Mouse (Mus musculus) cerebral cortex, adult 2 months (tissue): ENCODE measurements around the gene Wasf3.

Source experiments
- WGBS: fragments of 180-500 bp; shearing (Covaris S2); methylation state at CpG from one replicate; pipeline ENCODE4 v1.1.7; 2018; 5-methylcytosine and 5-hydroxymethylcytosine counted together

Gene Wasf3

DNA sequence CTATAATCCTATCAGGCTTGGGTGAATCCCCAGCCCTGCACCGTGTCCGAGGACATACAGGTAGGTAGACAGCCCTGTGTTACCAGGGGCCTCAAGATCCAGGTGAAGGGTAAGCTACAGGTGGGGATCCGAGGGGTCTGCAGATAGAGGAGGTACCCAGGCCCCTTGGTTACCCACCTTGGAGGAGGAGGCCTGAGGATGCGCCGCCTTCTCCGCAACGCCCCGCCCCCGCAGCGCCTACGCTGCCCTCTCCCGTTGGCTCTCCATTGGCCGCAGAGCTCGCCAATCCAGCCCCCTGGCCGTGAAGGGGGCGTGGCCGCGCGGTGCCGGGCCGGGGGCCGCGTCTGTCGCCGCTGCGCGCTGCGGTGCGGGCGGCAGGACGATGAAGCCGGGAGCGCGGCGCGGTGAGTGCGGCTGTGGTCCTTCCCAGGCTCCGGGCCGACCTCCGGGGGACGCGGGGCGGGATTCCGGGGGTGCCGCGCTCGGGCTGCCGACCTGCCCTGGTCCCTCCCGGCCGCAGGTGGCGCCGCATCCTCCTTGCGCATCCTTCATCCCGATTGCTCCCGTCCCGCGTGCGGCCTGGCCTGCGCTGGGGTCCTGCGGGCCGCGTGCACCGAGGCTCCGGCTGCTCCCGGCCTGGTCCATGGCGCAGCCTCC, at the start of gene Wasf3:
TSS of gene Wasf3 (plus strand) at position 51 of the 657 bp plus-strand sequence.
- WGBS: under 1% methylated on average over 65 of the region's 66 CpGs

DNA sequence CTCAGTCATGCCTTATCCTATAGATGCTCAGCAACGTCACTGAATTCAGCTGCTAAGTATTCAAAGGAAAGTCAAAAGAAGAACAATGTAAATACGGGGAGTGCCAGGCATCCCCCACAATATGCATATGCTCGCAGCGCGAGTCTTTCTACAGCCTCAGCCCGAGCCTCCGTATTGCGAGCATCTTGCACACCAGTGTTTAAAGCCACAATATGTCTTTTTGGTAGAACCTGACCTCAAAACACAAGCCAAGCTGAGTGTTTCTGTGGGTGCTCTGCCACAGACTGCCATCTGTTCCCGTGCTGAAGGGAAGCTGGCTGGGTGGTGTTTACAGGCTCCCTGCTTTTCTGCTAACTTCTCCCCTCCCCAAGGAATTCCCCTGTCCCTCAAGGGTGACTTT, 46.7 kb upstream of the Wasf3 start:
- 49% methylated on average over 9 of the region's 9 CpGs for WGBS

DNA sequence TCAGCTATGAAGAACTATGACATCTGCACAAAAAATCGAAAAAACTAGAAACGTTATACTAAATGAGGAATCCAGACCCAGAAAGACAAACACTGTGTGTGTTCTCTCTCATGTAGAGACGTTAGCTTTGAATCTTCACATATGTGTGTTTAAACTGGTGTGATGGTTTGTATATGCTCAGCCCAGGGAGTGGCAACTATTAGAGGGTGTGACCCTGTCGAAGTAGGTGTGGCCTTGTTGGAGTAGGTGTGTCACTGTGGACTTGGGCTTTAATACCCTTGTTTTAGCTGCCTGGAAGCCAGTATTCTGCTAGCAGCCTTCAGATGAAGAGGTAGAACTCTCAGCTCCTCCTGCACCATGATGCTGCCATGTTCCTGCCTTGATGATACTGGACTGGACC, 44.7 kb upstream of the Wasf3 start:
- 67% methylated on average over 4 of the region's 4 CpGs for WGBS

GRCm38 (mm10) chr5:146344911-146345686, 39.7 kb upstream of the Wasf3 start:
- WGBS: 82% methylated on average over 12 of the region's 12 CpGs

GRCm38 (mm10) chr5:146347081-146347480, 37.7 kb upstream of the Wasf3 start:
- 62% methylated on average over 6 of the region's 6 CpGs for WGBS

GRCm38 (mm10) chr5:146349183-146349582, 35.6 kb upstream of the Wasf3 start:
- WGBS: 50% methylated on average over 3 of the region's 3 CpGs

- WGBS: 61% methylated on average over 11 of the region's 11 CpGs
Observed at GRCm38 (mm10) chr5:146350784-146351183, 34.0 kb upstream of the Wasf3 start.

- WGBS: 88% methylated on average over 7 of the region's 7 CpGs
Observed at GRCm38 (mm10) chr5:146352006-146352405, 32.8 kb upstream of the Wasf3 start.

- 42% methylated on average over 10 of the region's 10 CpGs for WGBS
Observed at GRCm38 (mm10) chr5:146360386-146360785, 24.4 kb upstream of the Wasf3 start.

GRCm38 (mm10) chr5:146362711-146363110, 22.1 kb upstream of the Wasf3 start:
- 89% methylated on average over 9 of the region's 9 CpGs for WGBS

GRCm38 (mm10) chr5:146368356-146368755, 16.4 kb upstream of the Wasf3 start:
- WGBS: 32% methylated on average over 2 of the region's 2 CpGs

GRCm38 (mm10) chr5:146368971-146369370, 15.8 kb upstream of the Wasf3 start:
- 49% methylated on average over 13 of the region's 13 CpGs for WGBS

DNA sequence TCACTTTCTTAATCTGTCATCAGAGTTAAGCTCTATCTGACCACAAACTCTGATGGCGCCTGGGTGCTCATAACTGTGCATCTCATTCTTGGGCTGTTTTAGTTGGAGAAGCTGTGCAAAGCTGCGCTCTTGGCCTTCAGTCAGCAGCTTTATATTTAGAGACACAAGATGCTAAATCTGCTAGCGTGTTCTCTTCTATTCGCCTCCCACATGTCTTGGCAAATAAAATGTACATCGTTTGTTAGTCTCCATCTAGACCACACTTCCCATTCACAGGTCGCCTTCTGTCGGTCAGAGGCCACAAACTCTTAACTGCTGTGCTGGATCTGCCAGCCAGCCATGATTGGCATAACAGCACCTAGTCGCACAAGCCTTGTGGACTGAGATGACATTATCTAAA, 14.0 kb upstream of the Wasf3 start:
- WGBS: 49% methylated on average over 8 of the region's 8 CpGs

GRCm38 (mm10) chr5:146373238-146373637, 11.5 kb upstream of the Wasf3 start:
- 66% methylated on average over 11 of the region's 11 CpGs for WGBS

GRCm38 (mm10) chr5:146376601-146377000, 8.2 kb upstream of the Wasf3 start:
- WGBS: 86% methylated on average over 4 of the region's 4 CpGs

DNA sequence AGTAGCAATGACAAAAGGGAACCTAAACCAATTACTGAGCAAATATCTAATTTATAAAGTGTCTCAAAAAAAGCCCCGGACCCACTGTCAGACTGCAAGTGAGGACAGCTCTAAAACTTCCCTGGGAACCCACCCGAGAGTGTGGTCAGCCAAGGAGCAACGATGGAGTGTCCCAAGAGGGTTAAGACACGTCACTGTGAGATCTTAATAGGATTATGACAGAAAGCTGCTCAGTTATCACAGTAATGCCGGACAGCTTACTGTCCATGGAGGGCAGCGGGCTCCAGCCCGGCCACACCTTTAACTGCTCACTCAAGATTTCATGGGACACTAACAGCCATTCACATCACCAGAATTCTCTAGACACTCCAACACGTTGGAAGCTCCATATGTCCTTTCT, 4.7 kb upstream of the Wasf3 start:
- 83% methylated on average over 8 of the region's 8 CpGs for WGBS

DNA sequence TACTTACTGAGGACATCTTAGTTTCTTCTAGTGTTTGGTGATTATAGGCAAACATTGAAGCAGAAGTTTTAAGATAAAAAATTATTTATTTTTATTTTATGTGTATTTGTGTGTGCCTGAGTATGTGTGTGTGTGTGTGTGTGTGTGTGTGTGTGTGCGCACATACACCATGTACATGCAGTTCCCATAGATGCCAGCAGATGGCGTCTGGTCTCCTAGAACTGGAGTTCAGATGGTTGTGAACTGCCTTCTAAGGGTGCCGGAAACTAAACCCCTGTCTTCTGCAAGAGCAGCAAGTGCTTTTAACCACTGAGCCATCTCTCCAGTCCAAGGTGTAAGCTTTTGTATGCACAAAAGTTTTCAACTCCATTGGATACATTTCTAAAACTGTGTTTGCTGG, 2.5 kb upstream of the Wasf3 start:
- WGBS: 80% methylated on average over 3 of the region's 3 CpGs

- 81% methylated on average over 6 of the region's 6 CpGs for WGBS
Observed at GRCm38 (mm10) chr5:146383401-146383800, 1.4 kb upstream of the Wasf3 start.

DNA sequence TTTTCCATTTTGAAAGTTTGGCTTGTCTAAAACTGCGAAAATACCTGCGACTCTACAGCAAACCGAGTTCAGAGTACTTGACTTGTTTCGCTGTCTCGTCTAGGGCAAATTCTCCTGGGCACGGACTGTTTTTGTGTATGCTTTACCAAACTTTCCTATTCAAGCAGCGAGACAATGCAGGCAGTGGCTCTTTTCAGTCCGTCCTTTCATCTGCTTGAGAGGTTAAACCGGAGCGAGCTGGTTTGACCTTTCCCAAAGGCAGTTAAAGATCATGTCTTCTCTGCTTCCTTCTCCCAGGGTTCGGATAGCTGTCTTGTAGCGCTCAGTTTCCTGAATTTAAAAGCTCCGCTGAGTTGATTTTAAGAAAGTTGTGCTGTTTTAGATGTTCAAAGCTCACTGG, 1.2 kb downstream of the Wasf3 start:
- WGBS: 9% methylated on average over 13 of the region's 13 CpGs

DNA sequence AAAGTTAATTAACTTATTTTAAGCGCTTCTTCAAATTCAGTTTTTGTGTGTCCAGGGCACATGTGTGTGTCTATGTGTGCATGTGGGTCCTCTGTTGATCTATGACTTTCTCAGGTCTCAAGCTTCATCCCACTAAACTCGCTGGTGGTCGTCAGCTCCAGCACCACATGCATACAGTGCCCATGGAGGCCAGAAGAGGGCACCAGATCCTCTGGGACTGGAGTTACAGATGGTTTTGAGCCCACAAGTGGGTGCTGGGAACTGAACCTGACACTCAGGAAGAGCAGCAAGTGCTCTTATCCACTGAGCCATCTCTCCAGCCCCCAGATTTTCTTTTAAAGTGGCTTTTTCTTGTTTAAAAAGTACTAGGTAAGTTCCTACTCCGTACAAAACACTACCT, 2.1 kb downstream of the Wasf3 start:
- 95% methylated on average over 4 of the region's 4 CpGs for WGBS

DNA sequence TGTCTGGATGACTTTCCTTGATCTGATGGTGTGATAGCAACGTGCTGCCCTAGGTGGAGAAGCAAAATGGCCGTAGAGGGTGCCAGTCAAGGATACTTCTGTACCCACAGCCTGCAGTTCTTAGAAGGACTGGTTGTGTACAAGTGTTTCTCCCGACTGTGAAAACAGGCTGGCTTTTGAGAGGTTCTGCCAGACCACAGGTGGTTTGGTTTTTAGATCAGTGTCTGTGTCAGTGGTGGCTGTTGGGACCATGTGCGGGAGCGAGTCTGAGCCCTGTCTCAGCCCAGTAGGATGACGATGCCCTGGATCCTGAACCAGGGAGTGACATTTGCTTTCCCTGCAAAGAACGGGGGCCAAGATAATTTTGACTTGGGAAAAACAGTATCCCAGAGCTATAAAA, 9.8 kb downstream of the Wasf3 start:
- 75% methylated on average over 7 of the region's 7 CpGs for WGBS

- WGBS: 60% methylated on average over 5 of the region's 5 CpGs
Observed at GRCm38 (mm10) chr5:146397253-146397652, 12.5 kb downstream of the Wasf3 start.

- WGBS: 85% methylated on average over 7 of the region's 7 CpGs
Observed at GRCm38 (mm10) chr5:146398386-146399115, 13.8 kb downstream of the Wasf3 start.
